Mouse (Mus musculus) CH12.LX (cell line): ENCODE measurements at regions not wholly inside any gene's neighbourhood (a gene's known extent, or its start where the extent isn't known, plus 50 kb on each side); places are given as distances from the start of the nearest gene placed in this dataset.
A peak's percentile ranks its signal among the peaks of the same experiment; 100 is the strongest.

Source experiments
- DNase-seq: peaks from one replicate; pipeline ENCODE4 v3.0.0-alpha.2; 2013; ENCODE audit errors: extremely low read depth
- H3K27ac ChIP-seq: 2 replicates; pipeline ENCODE4 v1.5.1; 2012; ENCODE audit warnings: low read depth, mild to moderate bottlenecking, control low read depth, moderate library complexity; ENCODE audit not compliant: insufficient read depth
- H3K27me3 ChIP-seq: replicated peaks from 2 replicates; pipeline ENCODE3; 2012; ENCODE audit warnings: inconsistent platforms
- H3K36me3 ChIP-seq, 2 experiments: replicated peaks in 1 of 2; 2 replicates each; pipeline versions ENCODE3 to v1.6.1; 2012; ENCODE audit warnings: inconsistent platforms in 1 of 2, low read length in 1 of 2, mild to moderate bottlenecking in 1 of 2, mixed read lengths in 1 of 2, moderate library complexity in 1 of 2; ENCODE audit not compliant: control insufficient read depth in 1 of 2, insufficient read depth in 1 of 2
- H3K4me1 ChIP-seq, 2 experiments: 2 replicates each; pipeline ENCODE4 v1.6.1; 2012; ENCODE audit warnings: inconsistent platforms in 1 of 2, moderate library complexity in 1 of 2; ENCODE audit not compliant: insufficient read depth in 2 of 2, control insufficient read depth in 1 of 2
- H3K4me2 ChIP-seq: 2 replicates; pipeline ENCODE4 v1.6.1; 2012; ENCODE audit warnings: low read depth, mild to moderate bottlenecking, control low read depth; ENCODE audit not compliant: poor library complexity, insufficient read depth, severe bottlenecking
- H3K4me3 ChIP-seq, 3 experiments: fragments of 150-350 bp in 1 of 3; sonication (generic) in 1 of 3; replicated peaks in 1 of 3; 2 replicates each; pipeline versions ENCODE3 to v1.5.1; 2011 to 2012; ENCODE audit warnings: low read depth in 2 of 3, low read length in 2 of 3, mild to moderate bottlenecking in 2 of 3, moderate library complexity in 2 of 3, control low read depth in 1 of 3, improper control_type of control experiment in 1 of 3, inconsistent platforms in 1 of 3, mixed read lengths in 1 of 3; ENCODE audit not compliant: poor library complexity in 1 of 3
- H3K79me2 ChIP-seq: replicated peaks from 2 replicates; pipeline ENCODE4 v1.6.1; 2012; ENCODE audit warnings: mild to moderate bottlenecking, moderate library complexity; ENCODE audit not compliant: control insufficient read depth, poor library complexity, insufficient read depth, severe bottlenecking; ENCODE audit errors: extremely low read depth
- H3K9ac ChIP-seq: 2 replicates; pipeline ENCODE4 v1.6.1; 2012; ENCODE audit warnings: low read depth, mild to moderate bottlenecking, control low read depth, moderate library complexity; ENCODE audit not compliant: insufficient read depth
- H3K9me3 ChIP-seq: replicated peaks from 2 replicates; pipeline ENCODE3; 2012; ENCODE audit warnings: low read length, inconsistent platforms, mixed read lengths
- BHLHE40 ChIP-seq: IDR thresholded peaks from 2 replicates; pipeline ENCODE4 v1.6.1; 2011; ENCODE audit warnings: mild to moderate bottlenecking, low read depth, low read length, improper control_type of control experiment
- CHD1 ChIP-seq: IDR thresholded peaks from 2 replicates; pipeline ENCODE4 v1.6.1; 2012; ENCODE audit warnings: low read depth, low read length, improper control_type of control experiment, inconsistent platforms
- CTCF ChIP-seq, 2 experiments: IDR thresholded peaks in 1 of 2; conservative IDR thresholded peaks in 1 of 2; 2 replicates each; pipeline ENCODE4 v1.5.1; 2011 to 2012; ENCODE audit warnings: low read depth in 2 of 2, low read length in 2 of 2, improper control_type of control experiment in 1 of 2, inconsistent platforms in 1 of 2, mild to moderate bottlenecking in 1 of 2, moderate library complexity in 1 of 2
- ELF1 ChIP-seq: IDR thresholded peaks from 2 replicates; pipeline ENCODE4 v1.6.1; 2014; ENCODE audit warnings: low read depth, mild to moderate bottlenecking, inconsistent platforms, low read length, improper control_type of control experiment
- EP300 ChIP-seq: IDR thresholded peaks from 2 replicates; pipeline ENCODE4 v1.6.1; 2011; ENCODE audit warnings: low read length, improper control_type of control experiment
- ETS1 ChIP-seq: conservative IDR thresholded peaks from 2 replicates; pipeline ENCODE4 v1.6.1; 2012; ENCODE audit warnings: low read depth, mild to moderate bottlenecking, inconsistent platforms, low read length, improper control_type of control experiment, moderate library complexity
- GABPA ChIP-seq: IDR thresholded peaks from 2 replicates; pipeline ENCODE4 v1.6.1; 2012; ENCODE audit warnings: low read depth, low read length, improper control_type of control experiment, inconsistent platforms; ENCODE audit not compliant: insufficient replicate concordance
- HCFC1 ChIP-seq: IDR thresholded peaks from 2 replicates; pipeline ENCODE4 v1.6.1; 2012; ENCODE audit warnings: low read depth, mild to moderate bottlenecking, inconsistent platforms, low read length, improper control_type of control experiment
- IRF4 ChIP-seq: IDR thresholded peaks from 2 replicates; pipeline ENCODE4 v1.6.1; 2014; ENCODE audit warnings: low read depth, mild to moderate bottlenecking, inconsistent platforms, low read length, improper control_type of control experiment
- JUN ChIP-seq: IDR thresholded peaks from 2 replicates; pipeline ENCODE4 v1.6.1; 2011; ENCODE audit warnings: low read depth, mild to moderate bottlenecking, low read length, improper control_type of control experiment, moderate library complexity; ENCODE audit not compliant: insufficient read depth
- JUND ChIP-seq: conservative IDR thresholded peaks from 2 replicates; pipeline ENCODE4 v1.6.1; 2011; ENCODE audit warnings: low read depth, low read length, improper control_type of control experiment
- MAX ChIP-seq: IDR thresholded peaks from 2 replicates; pipeline ENCODE4 v1.6.1; 2011; ENCODE audit warnings: low read length, improper control_type of control experiment
- MEF2A ChIP-seq: IDR thresholded peaks from 2 replicates; pipeline ENCODE4 v1.6.1; 2014; ENCODE audit warnings: low read depth, mild to moderate bottlenecking, inconsistent platforms, low read length, improper control_type of control experiment, borderline replicate concordance
- MYC ChIP-seq: IDR thresholded peaks from 2 replicates; pipeline ENCODE4 v1.6.1; 2011; ENCODE audit warnings: low read depth, mild to moderate bottlenecking, improper control_type of control experiment, low read length
- NELFE ChIP-seq: IDR thresholded peaks from 2 replicates; pipeline ENCODE4 v1.6.1; 2011; ENCODE audit warnings: low read depth, low read length, improper control_type of control experiment
- NRF1 ChIP-seq: IDR thresholded peaks from 2 replicates; pipeline ENCODE4 v1.6.1; 2014; ENCODE audit warnings: low read depth, mild to moderate bottlenecking, inconsistent platforms, low read length, improper control_type of control experiment, moderate library complexity
- PAX5 ChIP-seq: IDR thresholded peaks from 2 replicates; pipeline ENCODE4 v1.6.1; 2012; ENCODE audit warnings: low read length, inconsistent platforms, mixed read lengths
- RAD21 ChIP-seq: IDR thresholded peaks from 2 replicates; pipeline ENCODE4 v1.6.1; 2011; ENCODE audit warnings: low read depth, mild to moderate bottlenecking, low read length, improper control_type of control experiment, moderate library complexity
- SIN3A ChIP-seq: IDR thresholded peaks from 2 replicates; pipeline ENCODE4 v1.6.1; 2012; ENCODE audit warnings: low read length, improper control_type of control experiment, inconsistent platforms
- SMC3 ChIP-seq: IDR thresholded peaks from 2 replicates; pipeline ENCODE4 v1.6.1; 2011; ENCODE audit warnings: low read depth, low read length, improper control_type of control experiment
- TBP ChIP-seq: conservative IDR thresholded peaks from 2 replicates; pipeline ENCODE4 v1.6.1; 2011; ENCODE audit warnings: low read depth, low read length, improper control_type of control experiment
- UBTF ChIP-seq: IDR thresholded peaks from 2 replicates; pipeline ENCODE4 v1.6.1; 2012; ENCODE audit warnings: low read depth, mild to moderate bottlenecking, inconsistent platforms, low read length, improper control_type of control experiment, moderate library complexity
- USF1 ChIP-seq: IDR thresholded peaks from 2 replicates; pipeline ENCODE4 v1.6.1; 2014; ENCODE audit warnings: low read depth, mild to moderate bottlenecking, inconsistent platforms, low read length, improper control_type of control experiment
- USF2 ChIP-seq: conservative IDR thresholded peaks from 2 replicates; pipeline ENCODE4 v1.6.1; 2011; ENCODE audit warnings: low read depth, low read length, improper control_type of control experiment
- ZC3H11A ChIP-seq: IDR thresholded peaks from 2 replicates; pipeline ENCODE4 v1.6.1; 2012; ENCODE audit warnings: low read depth, mild to moderate bottlenecking, inconsistent platforms, low read length, improper control_type of control experiment
- ZMIZ1 ChIP-seq: IDR thresholded peaks from 2 replicates; pipeline ENCODE4 v1.6.1; 2012; ENCODE audit warnings: low read depth, mild to moderate bottlenecking, inconsistent platforms, low read length, improper control_type of control experiment
- ZNF384 ChIP-seq: IDR thresholded peaks from 2 replicates; pipeline ENCODE4 v1.6.1; 2012; ENCODE audit warnings: low read depth, low read length, improper control_type of control experiment, inconsistent platforms
- dilution Hi-C: fragments of 300-500 bp; cut with MboI; formaldehyde crosslinking; loops from 2 replicates; pipeline ENCODE4 v1.14.3; 2020; ENCODE audit warnings: low sequenced_read_pairs; ENCODE audit not compliant: extremely low pct_unique_long_range_greater_than_20kb, extremely low pct_ligation_motif_present
- in situ Hi-C: fragments of 300-500 bp; cut with MboI; formaldehyde crosslinking; loops from 3 replicates; pipeline ENCODE4 v1.14.3; 2019; ENCODE audit warnings: low sequenced_read_pairs, low pct_ligation_motif_present, low pct_unique_long_range_greater_than_20kb, mixed read lengths

DNA sequence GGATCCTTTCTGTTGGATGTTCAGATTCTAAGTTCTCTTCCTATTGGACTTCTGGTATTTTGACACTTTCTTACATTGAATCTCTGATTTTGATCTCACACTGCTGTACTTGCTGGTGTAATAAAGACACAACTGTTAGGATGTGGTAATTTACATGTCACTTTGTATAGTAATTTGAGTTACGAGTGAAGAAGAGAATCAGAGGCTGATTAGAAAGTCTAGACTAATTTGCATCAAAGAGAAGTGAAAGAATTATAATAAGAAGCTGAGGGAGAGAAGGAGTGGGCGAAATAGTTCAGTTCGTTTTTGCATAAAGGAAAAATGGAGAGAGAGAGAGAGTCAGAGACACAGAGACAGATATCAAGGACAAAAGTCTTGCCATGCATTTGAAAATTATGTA is 1142.8 kb upstream of the Cited2 start:
- Histone ChIP-seq H3K4me3 (no peak overlapping the region), H3K79me2 (no peaks in the 10 kb centered on the region), H3K9ac (no peak overlapping the region), H3K4me1 (peaks cover 0 to 10% of the 10 kb centered on the region in 2 experiments; a peak in 1 of 4 replicates), H3K27ac (no peak overlapping the region), H3K27me3 (no peaks in the 10 kb centered on the region), H3K36me3 (no peaks in the 10 kb centered on the region), H3K4me2 (no peak overlapping the region), H3K9me3 (no peaks in the 10 kb centered on the region)
- dilution Hi-C loops: no loop called here
- no peak for TF ChIP-seq NELFE
- no peak for TF ChIP-seq CTCF (conservative IDR thresholded peaks at IDR 0.05 in 1 of 2, IDR thresholded peaks at IDR 0.05 in 1 of 2; ENCODE audit: low read depth in 2 of 2, low read length in 2 of 2)
- TF ChIP-seq GABPA: no peak
- no peak for TF ChIP-seq MAX
- in situ Hi-C loops: no loop called here
- DNase-seq: no peak

DNA sequence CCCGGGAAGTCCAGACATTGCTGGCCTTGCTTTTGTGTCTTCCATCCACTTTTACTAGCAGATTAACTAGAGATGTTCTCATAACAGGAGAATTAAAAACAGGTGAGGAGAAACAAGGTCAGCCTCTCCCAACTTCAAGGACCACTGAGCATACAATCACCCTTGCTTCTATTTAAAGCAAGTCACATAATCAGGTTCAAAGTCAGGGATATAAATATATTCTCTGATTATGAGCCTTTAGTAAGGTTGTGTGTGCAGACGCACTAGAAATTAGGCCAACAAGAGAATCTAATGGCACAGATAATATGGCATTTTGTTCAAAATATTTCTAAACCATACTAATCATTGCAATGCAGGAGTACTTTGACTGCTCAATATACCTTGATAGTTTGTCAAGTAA is 1134.2 kb upstream of the Cited2 start:
- in situ Hi-C loops: no loop called here
- Histone ChIP-seq H3K4me3 (no peak overlapping the region), H3K4me1 (peaks cover 0 to 21% of the 10 kb centered on the region in 2 experiments; a peak in 3 of 4 replicates), H3K36me3 (no peaks in the 10 kb centered on the region), H3K4me2 (peak overlapping the region; percentile 61; the same call in 1 of the 2 replicates), H3K79me2 (no peaks in the 10 kb centered on the region), H3K27ac (no peak overlapping the region), H3K27me3 (no peaks in the 10 kb centered on the region), H3K9ac (no peak overlapping the region), H3K9me3 (no peaks in the 10 kb centered on the region)
- DNase-seq: no peak
- dilution Hi-C loops: no loop called here
- TF ChIP-seq MAX (no peak), SMC3 (no peak), TBP (no peak), SIN3A (no peak), ZNF384 (no peak), UBTF (no peak), ETS1 (no peak), HCFC1 (no peak), PAX5 (no peak), GABPA (no peak), NRF1 (no peak)

GRCm38 (mm10) chr10:16589399-16589798 is 1133.6 kb upstream of the Cited2 start:
- H3K9ac ChIP-seq: no peak overlapping the region
- in situ Hi-C loops (no loop called here), dilution Hi-C loops (no loop called here)
- H3K79me2 ChIP-seq: no peaks in the 10 kb centered on the region
- H3K27ac ChIP-seq: no peak overlapping the region
- no peaks in the 10 kb centered on the region for H3K27me3 ChIP-seq
- no peak overlapping the region for H3K4me3 ChIP-seq
- DNase-seq: peak; percentile 77
- H3K4me2 ChIP-seq: peak overlapping the region; percentile 61; the same call in 1 of the 2 replicates
- H3K9me3 ChIP-seq: no peaks in the 10 kb centered on the region
- H3K4me1 ChIP-seq: peaks cover 0 to 21% of the 10 kb centered on the region in 2 experiments; a peak in 3 of 4 replicates
- H3K36me3 ChIP-seq: no peaks in the 10 kb centered on the region
- TF ChIP-seq MEF2A (no peak), RAD21 (no peak), USF2 (no peak), JUND (peak; percentile 73), ELF1 (no peak), CHD1 (no peak), ETS1 (peak; percentile 91), JUN (peak; percentile 72), ZC3H11A (no peak), IRF4 (peak; percentile 54; the same call in 1 of the 2 replicates), UBTF (no peak), SIN3A (no peak), ZMIZ1 (no peak), EP300 (peak; percentile 88), BHLHE40 (peak; percentile 33; the same call in 1 of the 2 replicates), MAX (peak; percentile 65; the same call in 1 of the 2 replicates), USF1 (no peak), MYC (peak; percentile 73; the same call in 1 of the 2 replicates)
